Mouse (Mus musculus): ENCODE measurements at regions not wholly inside any gene's neighbourhood (a gene's known extent, or its start where the extent isn't known, plus 50 kb on each side); places are given as distances from the start of the nearest gene placed in this dataset.

DNA sequence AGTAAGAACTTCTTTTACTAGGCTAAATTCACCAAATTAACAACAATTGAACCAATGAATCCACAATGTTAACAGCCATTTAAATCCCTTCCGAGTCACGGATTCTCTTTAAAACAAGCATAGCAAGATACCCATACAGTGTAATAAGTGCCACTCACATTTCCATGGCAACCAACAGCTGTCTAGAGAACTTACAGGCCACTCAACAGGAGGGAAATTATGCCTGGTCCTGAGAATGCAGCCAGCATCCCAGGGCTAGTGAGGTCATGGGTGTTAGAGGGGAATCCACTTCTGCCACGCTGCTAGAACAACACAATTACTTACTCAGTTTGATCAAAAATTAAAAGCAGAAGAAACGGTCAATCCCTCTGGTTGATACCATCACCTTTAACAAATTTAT is 296.7 kb downstream of the Klf6 start:
- no peaks in the 10 kb centered on the region for H3K4me1 ChIP-seq (ENCODE audit: insufficient read depth, low read length)
- H3K9ac ChIP-seq (replicated peaks; ENCODE audit: low read length) = no peak overlapping the region
- ATAC-seq (peak; percentile 74), DNase-seq (ENCODE audit: low spot score) (peak; percentile 35)
- no peaks in the 10 kb centered on the region for H3K36me3 ChIP-seq (ENCODE audit: insufficient read depth, low read length)
- H3K4me3 ChIP-seq (ENCODE audit: low read length) = no peak overlapping the region
- H3K9me3 ChIP-seq (ENCODE audit: low read length) = no peaks in the 10 kb centered on the region
- TF ChIP-seq CTCF (IDR thresholded peaks at IDR 0.05; ENCODE audit: low read depth) = no peak
- no peak overlapping the region for H3K4me2 ChIP-seq (ENCODE audit: low read depth, low read length)
- H3K27ac ChIP-seq = no peak overlapping the region
- 16% methylated on average over 4 of the region's 4 CpGs for WGBS
- no peaks in the 10 kb centered on the region for H3K27me3 ChIP-seq (ENCODE audit: insufficient read depth, low read length)

- no peak overlapping the region for H3K4me2 ChIP-seq (ENCODE audit: low read depth, low read length)
- DNase-seq (ENCODE audit: low spot score) (peak; percentile 58), ATAC-seq (peak; percentile 72)
- H3K4me1 ChIP-seq (ENCODE audit: insufficient read depth, low read length) = no peaks in the 10 kb centered on the region
- no peak for TF ChIP-seq CTCF (IDR thresholded peaks at IDR 0.05; ENCODE audit: low read depth)
- no peak overlapping the region for H3K27ac ChIP-seq
- 15% methylated on average over 2 of the region's 2 CpGs for WGBS
- no peaks in the 10 kb centered on the region for H3K9me3 ChIP-seq (ENCODE audit: low read length)
- H3K9ac ChIP-seq (replicated peaks; ENCODE audit: low read length) = no peak overlapping the region
- no peak overlapping the region for H3K4me3 ChIP-seq (ENCODE audit: low read length)
- no peaks in the 10 kb centered on the region for H3K36me3 ChIP-seq (ENCODE audit: insufficient read depth, low read length)
- H3K27me3 ChIP-seq (ENCODE audit: insufficient read depth, low read length) = no peaks in the 10 kb centered on the region
Observed at GRCm38 (mm10) chr13:6159412-6159811, 298.1 kb downstream of the Klf6 start.

GRCm38 (mm10) chr13:6165916-6166315 is 304.6 kb downstream of the Klf6 start:
- Histone ChIP-seq H3K9ac (replicated peaks; ENCODE audit: low read length) (no peak overlapping the region), H3K4me1 (ENCODE audit: insufficient read depth, low read length) (no peaks in the 10 kb centered on the region), H3K27me3 (ENCODE audit: insufficient read depth, low read length) (no peaks in the 10 kb centered on the region), H3K9me3 (ENCODE audit: low read length) (0 out of 2 replicates have a peak, but pooled peaks cover 2% of the 10 kb centered on the region), H3K4me2 (ENCODE audit: low read depth, low read length) (no peak overlapping the region), H3K36me3 (ENCODE audit: insufficient read depth, low read length) (no peaks in the 10 kb centered on the region), H3K4me3 (ENCODE audit: low read length) (no peak overlapping the region), H3K27ac (no peak overlapping the region)
- no peak for TF ChIP-seq CTCF (IDR thresholded peaks at IDR 0.05; ENCODE audit: low read depth)
- ATAC-seq (no peak), DNase-seq (ENCODE audit: low spot score) (no peak)
- 90% methylated on average over 4 of the region's 4 CpGs for WGBS

DNA sequence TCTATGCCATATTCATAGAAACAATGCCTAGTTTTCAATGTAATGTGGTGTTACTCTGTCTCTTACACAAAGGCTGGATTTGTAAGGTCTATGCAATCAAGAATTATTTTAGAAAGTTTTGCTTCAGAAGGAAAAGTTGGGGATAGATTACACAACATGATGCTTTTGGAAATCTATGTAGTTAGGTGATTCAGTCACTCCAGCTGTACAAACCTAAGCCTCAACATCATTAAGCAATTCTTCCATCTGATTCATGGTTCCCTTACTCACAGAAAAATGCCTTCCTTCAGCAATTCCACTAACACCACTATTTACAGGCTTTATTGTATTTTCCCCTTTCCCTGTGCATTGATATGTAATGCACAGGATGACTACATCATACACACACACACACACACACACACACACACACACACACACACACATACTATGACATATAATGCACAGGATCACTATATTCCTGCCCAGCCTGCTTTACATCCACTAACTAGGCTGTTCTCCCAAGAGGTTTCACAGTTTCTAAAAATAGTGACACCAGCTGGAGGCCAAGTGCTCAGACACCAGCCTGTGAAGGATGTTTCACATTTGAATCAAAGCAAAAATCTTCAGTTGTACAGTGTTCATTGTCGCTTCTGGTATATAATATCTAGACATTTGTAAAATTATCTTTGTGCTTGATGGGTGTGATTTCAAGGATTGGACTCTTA is 305.9 kb downstream of the Klf6 start:
- DNase-seq (ENCODE audit: low spot score) = peak; percentile 57
- WGBS = 91% methylated on average over 1 of the region's 1 CpGs
- ATAC-seq = no peak

GRCm38 (mm10) chr13:6173095-6173494 is 311.8 kb downstream of the Klf6 start:
- H3K9me3 ChIP-seq (ENCODE audit: low read length) = no peaks in the 10 kb centered on the region
- no peaks in the 10 kb centered on the region for H3K27me3 ChIP-seq (ENCODE audit: insufficient read depth, low read length)
- no peak overlapping the region for H3K9ac ChIP-seq (replicated peaks; ENCODE audit: low read length)
- DNase-seq (ENCODE audit: low spot score) (no peak), ATAC-seq (no peak)
- H3K4me3 ChIP-seq (ENCODE audit: low read length) = no peak overlapping the region
- no peak for TF ChIP-seq CTCF (IDR thresholded peaks at IDR 0.05; ENCODE audit: low read depth)
- H3K36me3 ChIP-seq (ENCODE audit: insufficient read depth, low read length) = no peaks in the 10 kb centered on the region
- no peak overlapping the region for H3K4me2 ChIP-seq (ENCODE audit: low read depth, low read length)
- H3K4me1 ChIP-seq (ENCODE audit: insufficient read depth, low read length) = 0 out of 2 replicates have a peak, but pooled peaks cover under 1% of the 10 kb centered on the region
- no peak overlapping the region for H3K27ac ChIP-seq

More for the DNA sequence above, 305.9 kb downstream of the Klf6 start:
- H3K4me2 ChIP-seq (ENCODE audit: low read depth, low read length) = no peak overlapping the region
- no peaks in the 10 kb centered on the region for H3K4me1 ChIP-seq (ENCODE audit: insufficient read depth, low read length)
- H3K9ac ChIP-seq (replicated peaks; ENCODE audit: low read length) = no peak overlapping the region
- H3K9me3 ChIP-seq (ENCODE audit: low read length) = 0 out of 2 replicates have a peak, but pooled peaks cover 2% of the 10 kb centered on the region
- no peak overlapping the region for H3K4me3 ChIP-seq (ENCODE audit: low read length)
- no peak for TF ChIP-seq CTCF (IDR thresholded peaks at IDR 0.05; ENCODE audit: low read depth)
- no peaks in the 10 kb centered on the region for H3K27me3 ChIP-seq (ENCODE audit: insufficient read depth, low read length)
- H3K36me3 ChIP-seq (ENCODE audit: insufficient read depth, low read length) = no peaks in the 10 kb centered on the region
- no peak overlapping the region for H3K27ac ChIP-seq

DNA sequence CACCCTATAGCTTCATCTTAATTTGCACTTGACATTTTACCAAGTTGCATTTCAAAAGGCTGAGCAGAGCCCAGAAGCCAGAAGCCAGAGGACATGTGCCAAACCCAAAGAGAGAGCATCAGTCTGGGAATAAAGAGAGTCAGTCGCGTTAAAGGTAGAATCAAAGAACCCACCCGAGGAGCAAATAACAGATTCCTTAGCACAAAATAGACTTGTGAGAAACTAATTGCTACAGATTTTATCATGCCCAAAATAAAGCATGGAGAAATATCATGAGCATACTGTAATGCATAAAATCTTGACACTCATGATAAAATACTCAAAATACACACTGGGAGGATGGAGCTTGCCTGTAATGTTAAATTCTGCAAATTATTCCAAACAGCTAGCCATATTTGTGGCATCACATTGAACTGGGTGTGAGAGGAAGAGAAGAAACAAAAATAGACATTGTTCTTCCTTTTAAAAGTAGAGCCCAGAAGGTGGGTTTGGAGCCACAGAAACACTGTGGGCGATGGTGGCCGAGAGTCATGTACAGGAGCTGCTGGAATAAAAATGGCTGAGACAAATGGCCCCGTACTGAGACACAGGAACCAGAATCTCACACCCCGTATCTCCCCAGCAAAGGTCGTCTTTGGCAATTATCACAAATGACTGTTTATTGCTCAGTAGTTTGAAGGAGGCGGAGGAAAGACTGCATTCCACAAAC is 317.2 kb downstream of the Klf6 start:
- Histone ChIP-seq H3K4me3 (ENCODE audit: low read length) (no peak overlapping the region), H3K9ac (replicated peaks; ENCODE audit: low read length) (no peak overlapping the region), H3K9me3 (ENCODE audit: low read length) (no peaks in the 10 kb centered on the region), H3K4me2 (ENCODE audit: low read depth, low read length) (no peak overlapping the region), H3K27ac (no peak overlapping the region), H3K4me1 (ENCODE audit: insufficient read depth, low read length) (peaks cover 7% of the 10 kb centered on the region; the same call in 1 of the 2 replicates), H3K27me3 (ENCODE audit: insufficient read depth, low read length) (no peaks in the 10 kb centered on the region), H3K36me3 (ENCODE audit: insufficient read depth, low read length) (no peaks in the 10 kb centered on the region)
- no peak for ATAC-seq
- no peak for TF ChIP-seq CTCF (IDR thresholded peaks at IDR 0.05; ENCODE audit: low read depth)
- DNase-seq (ENCODE audit: low spot score) = no peak
- 60% methylated on average over 9 of the region's 9 CpGs for WGBS

DNA sequence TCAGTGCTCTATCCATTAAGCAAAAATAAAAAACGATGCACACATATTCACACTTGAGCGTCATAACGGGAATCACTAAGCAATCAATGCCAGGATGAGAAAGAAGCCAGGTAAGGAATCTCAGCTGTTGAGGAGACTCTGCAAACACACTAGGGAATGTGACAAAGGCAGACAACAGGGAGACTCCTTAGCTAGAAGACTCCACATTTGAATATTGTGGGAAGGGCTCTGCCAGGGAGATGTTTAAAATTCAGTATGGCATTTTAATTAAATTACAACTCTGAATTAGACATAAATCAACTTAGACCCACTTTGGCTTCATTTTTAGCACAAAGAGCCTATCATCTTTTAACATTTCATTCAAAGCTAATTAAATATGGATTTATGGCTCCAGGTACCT is 327.9 kb downstream of the Klf6 start:
- Histone ChIP-seq H3K4me3 (ENCODE audit: low read length) (no peak overlapping the region), H3K9ac (replicated peaks; ENCODE audit: low read length) (no peak overlapping the region), H3K27ac (peak overlapping the region; percentile 38; the same call in 1 of the 2 replicates), H3K4me1 (ENCODE audit: insufficient read depth, low read length) (no peaks in the 10 kb centered on the region; the same call in 1 of the 2 replicates), H3K9me3 (ENCODE audit: low read length) (no peaks in the 10 kb centered on the region), H3K36me3 (ENCODE audit: insufficient read depth, low read length) (no peaks in the 10 kb centered on the region), H3K27me3 (ENCODE audit: insufficient read depth, low read length) (no peaks in the 10 kb centered on the region), H3K4me2 (ENCODE audit: low read depth, low read length) (no peak overlapping the region)
- 57% methylated on average over 3 of the region's 3 CpGs for WGBS
- TF ChIP-seq CTCF (IDR thresholded peaks at IDR 0.05; ENCODE audit: low read depth) = no peak
- ATAC-seq (no peak), DNase-seq (ENCODE audit: low spot score) (no peak)

Measured in hindbrain, postnatal 0 days (tissue).